Mouse (Mus musculus) layer of hippocampus, postnatal 14 days (tissue): Measurements from ENCODE around the gene Jmjd6. TPM values are rescaled to one million over a fixed set of nuclear protein-coding genes. Genes with fewer than 3 reads are reported as not detected.
"Not testable (repeated sequence)": the region's sequence is repeated elsewhere in the genome, so short reads cannot be mapped to it uniquely, and the experiment has no call there.

Source experiments
- DNase-seq, 2 experiments: peaks; one replicate each; pipeline ENCODE4 v3.0.0; 2021 to 2022; ENCODE audit warnings: low spot score in 2 of 2, mixed read lengths in 1 of 2
- total RNA-seq, 2 experiments: library from RNA; stranded (reverse); gene quantifications; 2 replicates each; pipeline ENCODE4 v1.2.3; 2021

The Jmjd6 gene
- total RNA-seq, 2 experiments from 2014 or later, result 28.8 to 29.3 TPM

DNA sequence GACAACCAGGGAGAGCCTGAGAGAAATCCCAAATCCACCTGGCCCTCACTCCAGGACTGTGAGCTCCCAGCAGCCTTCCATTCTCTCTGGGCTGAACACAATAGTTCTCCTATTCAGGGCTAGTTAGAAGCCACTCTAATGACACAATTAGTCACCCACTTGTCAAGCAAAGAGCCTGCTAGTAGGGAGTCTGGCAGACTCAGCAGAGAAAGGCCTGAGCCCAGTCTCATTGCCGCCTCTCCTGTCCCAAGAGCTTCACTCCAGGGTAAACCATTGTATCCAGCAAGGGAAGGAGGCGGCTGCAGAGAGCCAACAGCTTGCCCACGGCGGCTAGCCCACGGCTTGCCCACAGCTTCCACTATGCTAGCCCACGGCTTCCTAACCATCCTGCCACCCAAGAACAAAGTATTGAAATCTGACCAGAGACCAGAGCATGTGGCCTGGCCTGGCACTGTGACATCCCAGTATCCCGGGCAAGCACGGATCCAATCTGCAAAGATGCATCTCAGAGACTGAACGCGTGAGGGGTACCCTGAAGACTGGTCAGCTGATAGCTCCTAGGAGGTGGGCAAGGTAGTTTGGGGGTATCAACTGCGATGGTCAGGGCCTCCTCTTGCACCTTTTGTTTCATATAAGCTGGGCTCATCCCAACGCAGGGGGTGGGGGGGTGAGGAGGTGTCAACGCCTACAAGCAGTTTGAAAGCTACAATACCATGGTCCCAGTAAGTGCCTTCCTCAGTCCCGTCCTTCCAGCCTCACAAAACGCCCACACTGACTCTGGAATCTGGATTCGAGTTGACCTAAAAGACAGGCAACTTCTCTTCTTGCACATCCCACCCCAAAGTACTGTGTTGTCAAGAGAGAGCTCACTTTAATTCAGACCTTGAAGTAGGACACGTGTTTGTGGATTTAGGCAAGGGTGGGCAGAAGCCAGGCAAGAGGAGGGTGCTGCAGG, 16.4 kb downstream of the Jmjd6 start:
- DNase-seq, result no peak

DNA sequence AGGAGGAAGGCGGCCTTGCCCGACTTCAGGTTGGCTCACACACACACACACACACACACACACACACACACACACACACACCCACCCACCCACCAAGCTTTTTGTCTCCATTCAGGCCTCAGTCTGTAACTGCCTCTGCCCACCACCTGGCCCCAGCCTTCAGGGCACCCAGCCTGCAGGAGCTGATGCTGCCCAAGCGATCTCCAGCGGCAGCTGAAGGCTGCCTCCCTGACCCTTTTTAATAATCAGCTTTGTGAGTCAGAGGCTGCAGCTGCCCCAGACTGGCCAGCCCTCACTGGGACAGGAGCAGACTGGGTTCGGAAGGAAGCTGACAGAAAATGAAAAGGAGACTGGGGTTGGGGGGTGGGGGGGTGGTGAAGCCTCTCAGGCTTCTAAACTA, 18.0 kb downstream of the Jmjd6 start:
- DNase-seq, result no peak

DNA sequence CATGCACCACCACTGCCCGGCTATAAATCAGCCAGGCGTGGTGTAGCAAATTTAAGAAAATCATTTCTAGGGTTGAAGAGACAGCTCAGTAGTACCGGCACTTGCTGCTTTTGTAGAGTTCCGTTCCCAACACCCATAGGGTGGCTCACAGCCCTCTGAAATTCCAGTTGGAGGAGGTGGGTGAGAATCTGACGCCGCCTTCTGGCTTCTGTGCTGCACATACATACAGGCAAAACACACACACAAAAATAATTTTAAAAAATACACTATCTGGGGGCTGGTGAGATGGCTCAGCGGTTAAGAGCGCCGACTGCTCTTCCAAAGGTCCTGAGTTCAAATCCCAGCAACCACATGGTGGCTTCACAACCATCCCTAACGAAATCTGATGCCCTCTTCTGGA, 19.4 kb downstream of the Jmjd6 start:
- not testable (repeated sequence) for DNase-seq

DNA sequence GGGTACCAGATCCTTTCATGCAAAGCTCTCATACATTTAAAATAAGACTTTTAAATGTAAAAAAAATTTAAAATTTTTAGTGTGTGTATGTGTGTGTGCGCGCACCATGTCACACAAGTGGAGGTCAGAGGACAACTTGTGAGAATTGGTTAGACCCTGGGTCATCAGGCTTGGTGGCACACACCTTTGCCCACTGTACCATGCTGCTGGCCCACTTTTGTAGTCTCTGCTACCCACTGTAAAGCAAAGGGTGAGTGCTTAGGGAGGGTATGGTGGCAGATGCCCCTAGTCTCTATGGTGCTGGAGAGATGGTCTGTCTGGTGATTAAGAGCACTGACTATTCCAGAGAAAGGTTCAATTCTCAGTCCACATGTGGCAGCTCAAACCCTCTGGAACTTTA, 20.0 kb downstream of the Jmjd6 start:
- no peak for DNase-seq

DNA sequence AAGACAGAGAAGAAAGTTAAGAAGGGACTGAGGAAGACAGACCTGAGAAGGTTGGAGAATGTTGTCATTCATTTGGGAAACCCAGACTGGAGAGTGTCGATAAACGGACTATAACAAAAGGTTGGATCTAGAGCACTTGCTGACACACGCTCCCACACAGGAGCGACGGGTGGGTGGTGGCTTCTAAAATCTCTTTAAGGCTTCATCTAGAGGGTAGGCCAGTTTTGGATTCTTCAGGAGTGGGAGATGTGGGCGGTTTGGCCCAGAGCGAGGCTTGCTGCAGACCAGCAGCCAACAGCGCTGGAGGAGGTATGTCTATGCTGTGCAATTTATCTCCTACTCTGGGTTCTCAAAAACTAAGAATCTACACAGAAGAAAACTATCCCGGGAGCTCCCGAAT, 20.6 kb downstream of the Jmjd6 start:
- DNase-seq, result no peak

DNA sequence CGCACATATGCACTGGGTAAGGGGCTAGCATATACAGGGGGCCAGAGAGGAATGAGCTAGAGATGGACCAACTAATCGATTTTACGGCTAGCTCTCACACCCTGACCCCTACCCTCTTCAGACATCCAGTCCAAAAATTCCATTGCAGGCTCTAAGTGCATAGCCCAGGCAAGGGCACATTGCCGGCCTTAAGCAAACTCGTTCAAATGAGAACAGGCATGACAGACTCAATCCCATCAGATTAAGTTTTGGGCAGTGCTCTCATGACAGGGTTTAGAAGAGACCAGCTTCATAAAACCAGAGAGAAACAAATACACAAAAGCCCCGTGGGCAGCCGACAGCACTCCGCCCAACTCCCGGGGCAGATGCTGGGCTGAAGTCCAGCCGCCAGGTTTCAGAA, 21.0 kb downstream of the Jmjd6 start:
- DNase-seq, result no peak

DNA sequence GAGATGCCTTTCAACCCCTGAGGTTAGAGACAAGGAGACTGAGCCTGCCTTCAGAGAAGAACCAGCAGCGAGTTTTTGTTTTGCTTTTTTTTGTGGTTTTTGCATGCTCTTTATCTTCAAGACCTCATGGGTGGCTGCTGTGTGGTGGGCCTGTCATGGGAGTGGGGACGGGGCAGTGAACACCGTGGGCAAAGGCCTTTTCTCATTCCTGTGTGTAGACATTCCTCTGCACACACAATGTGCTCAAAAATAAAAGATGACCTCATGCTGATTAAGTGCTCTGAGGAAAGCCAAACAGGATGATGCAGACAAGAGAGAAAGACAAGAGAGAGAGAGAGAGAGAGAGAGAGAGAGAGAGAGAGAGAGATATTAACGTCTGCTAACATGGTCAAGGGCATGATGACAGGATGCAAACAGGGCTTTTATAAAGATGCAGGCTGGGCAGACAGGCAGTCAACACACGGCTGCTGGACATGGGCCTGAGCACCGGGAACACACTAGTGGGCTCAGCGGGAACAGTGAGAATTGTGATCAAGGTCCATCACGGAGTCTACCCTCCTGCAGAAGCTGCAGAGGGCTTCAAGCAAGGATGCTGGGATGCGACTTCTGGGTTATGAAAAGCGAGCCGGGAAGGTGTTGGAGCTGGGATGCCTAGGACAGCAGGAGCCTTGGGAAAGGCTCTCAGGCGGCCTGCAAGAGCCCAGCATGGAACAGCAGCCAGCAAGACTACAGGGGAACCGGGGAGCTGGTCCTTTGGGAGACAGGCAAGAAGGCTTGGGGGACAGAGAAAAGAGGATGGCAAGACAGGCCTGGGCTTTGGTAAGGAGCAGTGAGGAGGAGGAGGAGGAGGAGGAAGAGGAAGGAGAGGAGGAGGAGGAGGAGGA, 21.9 kb downstream of the Jmjd6 start:
- DNase-seq, result no peak

DNA sequence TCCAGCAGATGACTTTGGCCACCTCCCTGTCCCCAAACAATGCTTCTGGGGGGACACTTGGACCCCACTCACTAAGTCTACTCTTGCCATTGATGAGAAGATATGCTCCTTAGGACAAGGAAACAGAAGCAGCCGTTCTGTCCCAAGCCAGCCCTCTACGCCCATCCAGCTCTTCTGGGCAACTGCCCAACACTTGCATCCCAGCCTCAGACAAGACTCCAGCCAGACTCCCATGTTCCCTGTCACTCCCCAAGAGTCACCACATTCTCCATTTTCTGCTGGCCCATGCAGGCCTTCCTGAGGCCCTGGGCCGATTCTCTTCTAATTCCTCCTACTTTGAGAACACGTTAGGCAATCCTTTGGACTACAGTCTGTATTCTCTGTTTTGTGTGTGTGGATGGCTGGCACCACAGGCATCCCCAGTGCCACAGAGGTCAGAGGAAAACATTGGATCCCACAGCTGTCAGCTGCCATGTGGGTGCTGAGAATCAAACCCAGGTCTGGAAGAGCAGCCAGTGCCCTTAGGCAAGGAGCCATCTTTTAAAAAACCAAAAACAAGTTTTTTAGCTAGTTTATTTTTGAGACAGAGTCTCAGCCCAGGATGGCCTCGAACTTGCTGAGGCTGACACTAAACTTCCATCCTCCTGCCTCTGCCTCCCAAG, 23.2 kb downstream of the Jmjd6 start:
- DNase-seq, result no peak

DNA sequence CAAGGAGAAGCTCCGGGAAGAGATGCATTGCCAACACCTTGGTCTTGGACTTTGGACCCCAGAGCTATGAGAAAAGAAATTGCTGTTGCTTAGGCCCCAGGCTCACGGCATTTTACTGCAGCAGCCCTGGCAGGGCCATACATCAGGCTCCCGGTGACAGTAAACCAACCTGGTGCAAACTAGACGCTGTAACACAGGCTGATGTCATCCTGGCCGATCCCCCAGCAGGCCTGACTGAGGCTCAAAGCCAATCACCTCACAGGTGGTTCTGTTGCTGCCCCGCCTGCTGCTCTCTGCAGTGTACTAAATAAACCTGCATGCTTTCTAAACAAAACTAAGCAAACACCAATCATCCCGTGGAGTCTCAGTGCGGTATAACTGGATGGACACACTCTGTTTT, 24.5 kb downstream of the Jmjd6 start:
- no peak for DNase-seq

DNA sequence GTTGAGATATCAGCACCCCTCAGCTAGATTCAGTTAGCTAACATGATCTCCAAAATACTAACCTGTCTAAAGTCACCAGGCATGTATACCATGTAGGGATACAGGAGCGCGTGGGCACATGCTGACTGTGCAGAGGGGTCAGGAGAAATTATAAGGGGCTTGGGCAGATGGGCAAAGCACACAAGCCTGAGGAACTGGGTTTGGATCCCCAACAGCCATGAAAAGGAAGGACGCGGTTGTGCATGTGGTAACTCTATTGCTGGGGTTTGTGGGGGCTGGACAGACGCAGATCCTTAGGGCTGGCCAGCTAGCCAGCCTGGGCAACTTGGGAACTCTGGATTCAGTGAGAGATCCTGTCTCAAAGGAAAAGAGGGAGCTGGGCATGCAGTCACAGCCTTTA, 25.7 kb downstream of the Jmjd6 start:
- no peak for DNase-seq

DNA sequence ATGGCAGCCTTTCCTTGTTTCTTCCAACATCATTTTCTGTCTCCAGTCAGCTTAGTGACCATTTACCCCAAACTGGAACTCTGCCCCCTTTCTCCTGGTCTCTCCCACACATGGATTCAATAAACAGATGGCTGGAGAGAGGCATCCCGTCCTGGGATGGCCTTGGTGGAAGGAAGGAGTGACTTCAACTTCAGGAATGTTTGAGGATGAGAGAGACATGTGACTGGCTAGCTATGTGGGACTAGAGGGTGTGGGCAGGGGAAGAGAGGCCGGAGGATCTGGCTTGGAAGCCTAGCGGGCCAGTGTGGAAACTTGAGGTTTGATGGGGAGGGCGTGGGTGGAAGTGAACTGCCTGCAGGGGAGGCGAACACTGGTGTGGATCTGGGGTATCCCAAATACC, 26.5 kb downstream of the Jmjd6 start:
- DNase-seq, result no peak

DNA sequence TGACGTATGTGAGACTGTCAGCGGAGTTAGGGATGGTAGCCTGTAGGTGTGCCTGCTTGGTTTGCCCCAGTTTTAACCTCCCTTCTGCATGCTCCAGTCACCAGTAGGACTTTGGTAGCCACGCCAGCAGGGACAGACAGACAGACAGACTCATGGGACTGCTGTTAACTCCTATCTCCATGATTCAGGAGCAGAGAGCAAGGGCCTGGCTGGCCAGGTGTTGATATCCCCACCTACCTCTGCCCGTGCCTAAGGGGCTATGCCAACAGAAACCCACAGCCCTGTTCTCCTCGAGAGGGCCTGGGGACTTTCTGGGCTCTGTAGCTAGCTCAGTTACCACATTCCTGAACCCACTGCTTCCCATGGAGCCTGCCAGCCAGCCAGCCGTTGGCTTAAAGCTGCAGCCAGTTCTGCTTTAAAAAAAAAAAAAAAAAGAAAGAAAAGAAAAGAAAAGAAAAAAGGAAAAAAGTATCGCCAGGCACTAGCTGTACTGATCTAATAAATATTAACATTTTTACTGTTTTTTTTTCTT, 28.3 kb downstream of the Jmjd6 start:
- no peak for DNase-seq

DNA sequence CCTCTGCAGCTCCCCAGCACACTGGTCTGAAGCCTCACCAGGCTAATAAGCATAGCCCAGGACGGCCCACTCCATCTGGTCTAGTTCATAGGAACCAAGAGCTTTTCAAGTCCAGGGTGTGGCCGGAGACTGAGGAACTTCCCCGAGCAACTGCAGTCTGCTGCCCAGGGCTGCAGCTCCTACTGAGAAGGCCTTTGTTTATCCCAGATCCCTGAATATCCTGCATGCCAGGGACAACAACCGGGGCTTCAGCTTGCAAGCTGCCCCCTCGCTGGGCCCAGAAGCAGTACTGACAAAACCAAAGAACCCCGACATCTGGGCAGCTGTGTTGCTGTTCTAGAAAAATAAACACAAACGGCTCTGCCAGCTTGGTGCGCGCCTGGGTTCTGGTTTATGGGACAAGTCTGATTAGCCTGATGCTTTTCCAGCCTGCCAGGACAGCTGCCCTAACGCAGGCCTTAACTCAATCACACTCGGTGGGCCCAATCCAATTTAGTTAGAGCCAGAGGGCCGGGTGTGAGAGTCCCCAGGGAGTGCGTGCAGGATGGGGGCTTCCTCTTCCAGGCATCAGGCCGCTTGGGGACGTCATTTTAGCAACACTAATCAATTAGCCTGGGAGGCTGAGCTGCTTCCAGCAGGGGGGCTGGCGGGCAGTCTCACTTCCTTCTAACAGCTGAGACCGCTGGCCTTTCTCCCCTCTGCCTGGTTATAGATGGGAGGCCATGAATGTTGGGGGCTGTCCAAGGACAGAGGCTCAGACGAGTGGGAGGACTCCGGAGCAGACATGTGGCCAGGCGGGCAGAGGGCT, 29.0 kb downstream of the Jmjd6 start:
- DNase-seq, result peak in 1 of 2 experiments; percentile 53

DNA sequence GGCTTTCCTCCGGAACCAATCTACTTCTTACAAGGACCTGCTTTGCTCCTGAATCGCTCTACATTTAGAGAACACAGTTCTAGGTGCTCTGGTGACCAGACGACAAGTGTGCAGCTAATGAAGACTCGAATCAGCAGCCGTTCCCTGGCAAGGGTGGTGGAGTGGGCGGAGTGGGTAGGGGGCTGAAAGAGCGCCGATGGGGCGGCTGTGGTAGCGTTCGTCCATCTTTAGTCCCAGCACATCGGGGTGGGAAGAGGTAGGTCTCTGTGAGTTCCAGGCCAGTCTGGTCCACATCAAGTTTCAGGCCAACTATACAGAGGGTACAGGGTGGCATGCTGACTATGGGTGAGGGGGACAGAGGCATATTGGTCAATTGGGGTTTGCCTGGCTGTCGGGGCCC, 29.6 kb downstream of the Jmjd6 start:
- DNase-seq, result no peak

DNA sequence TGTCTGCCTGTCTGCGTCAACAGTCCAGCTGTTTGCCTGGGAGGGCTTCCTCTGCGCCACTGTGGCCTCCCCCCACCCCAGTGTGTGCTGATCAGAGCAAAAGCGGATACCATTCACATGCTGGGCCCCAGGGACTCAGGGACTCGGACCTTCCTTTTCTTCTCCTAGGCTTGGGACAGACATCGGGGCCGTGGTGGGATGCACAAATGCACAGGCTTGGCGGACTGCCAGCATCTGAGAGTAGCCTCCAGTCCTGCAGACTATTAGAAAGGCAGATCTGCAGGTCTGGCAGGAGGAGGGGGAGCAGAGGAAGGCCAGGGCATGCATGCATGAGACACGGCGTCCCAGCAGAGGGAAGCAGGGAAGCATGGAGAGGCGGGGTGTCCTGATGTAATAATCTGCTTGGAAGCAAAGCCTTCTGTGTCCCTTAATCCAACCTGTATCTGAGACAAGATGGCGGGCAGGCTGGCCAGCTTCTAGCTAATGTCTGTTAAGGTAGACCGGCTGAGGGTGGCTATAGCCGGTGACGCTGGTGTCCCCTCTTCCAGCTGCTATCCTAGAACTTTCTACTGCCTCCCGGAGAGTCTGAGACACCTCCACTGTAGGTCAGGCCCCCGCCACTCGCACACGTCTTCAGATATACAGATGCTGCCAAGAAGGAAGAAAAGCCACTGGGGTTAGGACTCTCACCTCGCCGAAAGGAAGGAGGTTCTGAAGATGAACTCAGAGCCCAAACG, 30.3 kb downstream of the Jmjd6 start:
- no peak for DNase-seq

DNA sequence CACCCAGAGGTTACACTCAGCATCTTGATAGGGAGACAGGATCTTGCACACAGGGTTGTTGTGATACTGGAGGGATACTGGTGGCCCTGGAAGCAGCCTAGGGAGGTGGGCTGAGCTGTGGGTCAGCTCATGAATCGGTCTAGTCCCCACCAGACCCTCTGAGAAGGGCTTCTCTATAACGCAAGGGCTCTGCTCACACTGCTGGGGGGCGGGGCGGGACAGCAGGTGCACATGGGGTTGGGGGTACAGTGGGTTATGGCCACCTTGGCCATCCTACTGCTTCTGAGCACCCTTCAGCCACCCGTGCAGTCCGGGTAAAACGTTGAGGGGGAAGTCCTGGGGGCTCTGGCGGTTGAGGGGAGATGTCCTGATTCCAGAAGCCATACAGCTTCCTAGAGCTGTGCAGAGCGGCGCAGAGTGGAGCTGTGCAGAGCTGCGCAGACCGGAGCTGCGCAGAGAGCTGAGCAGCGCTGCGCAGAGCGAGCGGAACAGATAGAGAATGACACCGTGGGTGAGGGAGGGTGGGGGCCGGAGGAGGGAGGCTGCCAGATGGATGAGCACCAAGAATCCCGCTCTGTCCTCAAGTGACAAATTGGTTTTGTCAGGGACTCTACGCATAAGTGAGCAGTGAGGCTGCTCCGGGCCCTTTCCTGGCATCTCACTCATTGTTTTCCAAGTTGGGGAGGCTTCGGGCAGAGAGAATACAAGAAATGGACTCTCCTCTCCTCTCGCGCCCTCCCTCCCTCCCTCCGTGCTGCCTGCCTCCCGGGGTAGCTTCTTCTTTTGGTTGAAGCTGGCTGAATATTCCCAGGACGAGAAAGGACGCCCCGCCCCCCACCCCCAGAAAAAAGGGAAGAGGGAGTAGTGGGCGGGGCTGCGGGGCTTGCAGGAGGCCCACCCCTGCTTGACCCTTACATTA, 32.0 kb downstream of the Jmjd6 start:
- peak; percentile 73 to 79 for DNase-seq

DNA sequence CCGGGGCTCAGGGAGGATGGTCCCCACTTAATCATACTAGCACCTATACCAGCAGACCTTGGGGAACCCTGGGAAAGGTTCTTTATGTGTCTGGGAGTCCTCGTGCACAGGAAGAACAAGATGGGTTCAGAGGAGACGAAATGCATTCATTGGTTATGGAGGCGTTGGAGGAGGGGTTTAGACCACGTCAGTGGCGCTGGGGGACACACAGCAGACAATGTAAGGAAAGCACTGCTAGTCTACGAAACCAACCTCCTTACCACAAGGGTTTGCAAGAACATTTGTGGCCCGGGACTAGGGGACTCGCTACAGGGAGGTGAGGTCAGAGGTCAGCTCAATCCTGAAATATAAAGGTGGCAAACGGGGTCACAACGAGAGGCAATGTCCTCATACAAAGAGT, 32.7 kb downstream of the Jmjd6 start:
- DNase-seq, result no peak

DNA sequence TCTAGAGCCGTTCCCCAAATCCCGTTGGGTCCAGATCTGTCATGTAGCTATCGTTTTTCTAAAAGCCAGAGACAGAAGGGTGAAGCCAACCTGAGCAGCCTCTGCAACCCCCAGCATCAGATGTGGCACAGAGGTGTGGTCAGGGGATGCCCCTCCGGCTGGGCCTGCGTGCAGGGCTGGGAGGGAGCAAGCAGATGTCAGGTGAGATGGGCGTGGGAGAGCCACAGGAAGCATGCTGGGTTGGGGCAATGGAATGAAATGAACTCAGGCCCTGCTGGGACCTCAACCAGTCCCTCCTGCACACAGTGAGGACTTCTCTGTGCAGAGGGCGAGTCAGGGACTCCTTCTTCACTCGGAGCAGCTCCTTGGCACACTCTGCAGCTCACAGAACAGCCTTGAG, 33.7 kb downstream of the Jmjd6 start:
- no peak for DNase-seq
